In the genomic region with DNA sequence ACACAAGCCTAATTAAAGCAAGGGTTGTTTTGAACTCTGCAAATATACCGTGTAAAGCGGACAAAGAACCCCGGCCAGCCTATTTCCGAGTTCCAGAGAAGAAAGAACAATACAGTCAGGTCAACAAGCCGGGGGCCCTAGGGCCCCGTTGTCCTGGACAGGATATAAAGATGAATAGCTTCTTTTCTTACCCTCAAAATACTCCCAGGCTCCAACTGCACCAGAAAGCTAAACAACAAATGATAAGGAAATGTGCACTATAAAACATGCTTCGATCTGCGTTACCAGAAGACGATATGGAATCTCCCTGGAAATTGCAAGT, we compare ENCODE assay signal across 10 mouse cellular contexts. TPM values are rescaled to one million over a fixed set of nuclear protein-coding genes. Genes with fewer than 3 reads are reported as not detected.
DNase-seq lines count a peak whose midpoint lies in the region; ATAC-seq and TF ChIP-seq lines count a peak whose summit lies in the region.
"Had no signal": no experiment of that assay in that cellular context is flagged by ENCODE, and none has a peak within 500 bp of the region (broad histone marks: within the 10 kb centered on the region; RNA-seq: fewer than 3 reads in every experiment).

No protein-coding gene starts in this region.

- 0 out of 2 replicates have a peak, but pooled peaks cover 7% of the 10 kb centered on the region for H3K4me1 ChIP-seq in kidney, embryonic 16.5 days (ENCODE audit: insufficient read depth, low read length)
- H3K4me1 ChIP-seq in midbrain, postnatal 0 days (ENCODE audit: insufficient read depth, low read length), result no peaks in the 10 kb centered on the region

- no peak for DNase-seq in layer of hippocampus, adult 2 months (ENCODE audit: low spot score in 2 of 2)
- no peak for DNase-seq in layer of hippocampus, adult 9-11 months
- no peak for DNase-seq in midbrain, postnatal 0 days (ENCODE audit: low spot score)
- no peak for DNase-seq in adrenal gland, postnatal 4 days (ENCODE audit: low spot score in 2 of 2)
- DNase-seq in thymus, postnatal 10 days (ENCODE audit: low spot score in 2 of 2), result no peak
- no peak for DNase-seq in thymus, postnatal 25 days
- DNase-seq: cerebellum, adult 9-10 months had no signal

- no peaks in the 10 kb centered on the region for H3K27me3 ChIP-seq in kidney, embryonic 16.5 days (ENCODE audit: insufficient read depth, low read length)
- no peaks in the 10 kb centered on the region for H3K27me3 ChIP-seq in midbrain, postnatal 0 days (ENCODE audit: insufficient read depth, low read length)

- TF ChIP-seq CTCF in layer of hippocampus, adult 2 months (conservative IDR thresholded peaks at IDR 0.05), result no peak
- TF ChIP-seq CTCF in midbrain, postnatal 0 days (IDR thresholded peaks at IDR 0.05), result no peak

- peak overlapping the region; percentile 57 for H3K4me2 ChIP-seq in kidney, embryonic 16.5 days (replicated peaks; ENCODE audit: low read depth, low read length)
- H3K4me2 ChIP-seq in midbrain, postnatal 0 days (ENCODE audit: low read depth, low read length, poor library complexity, severe bottlenecking), result no peak overlapping the region

- peak overlapping the region; percentile 35; the same call in 1 of the 2 replicates for H3K4me3 ChIP-seq in layer of hippocampus, adult 2 months
- peak overlapping the region; percentile 41 for H3K4me3 ChIP-seq in kidney, embryonic 16.5 days (ENCODE audit: low read length)
- H3K4me3 ChIP-seq in midbrain, postnatal 0 days (ENCODE audit: low read depth, low read length), result no peak overlapping the region

- 0 out of 2 replicates have a peak, but pooled peaks have one; percentile 22 for ATAC-seq in erythroid progenitor cell, adult 5-6 weeks (replicated peaks; ENCODE audit: low FRiP score, poor library complexity, severe bottlenecking)
- 0 out of 2 replicates have a peak, but pooled peaks have one; percentile 27 for ATAC-seq in kidney, embryonic 16.5 days (ENCODE audit: low FRiP score, low TSS enrichment)
- no peak for ATAC-seq in midbrain, postnatal 0 days (ENCODE audit: low FRiP score)

- no peaks in the 10 kb centered on the region for H3K36me3 ChIP-seq in kidney, embryonic 16.5 days (ENCODE audit: insufficient read depth, low read length)
- H3K36me3 ChIP-seq in midbrain, postnatal 0 days (ENCODE audit: insufficient read depth, low read length), result no peaks in the 10 kb centered on the region

- H3K27ac ChIP-seq in layer of hippocampus, adult 2 months, result peak overlapping the region; percentile 69; the same call in 1 of the 2 replicates
- peak overlapping the region; percentile 92 for H3K27ac ChIP-seq in kidney, embryonic 16.5 days (ENCODE audit: low read length)
- H3K27ac ChIP-seq in midbrain, postnatal 0 days (ENCODE audit: low read depth, low read length), result 0 out of 2 replicates have a peak overlapping the region, but pooled peaks have one; percentile 18

- H3K9me3 ChIP-seq in kidney, embryonic 16.5 days (ENCODE audit: low read length), result no peaks in the 10 kb centered on the region; the same call in 1 of the 2 replicates
- H3K9me3 ChIP-seq in midbrain, postnatal 0 days (ENCODE audit: low read length), result no peaks in the 10 kb centered on the region

- 0 out of 2 replicates have a peak overlapping the region, but pooled peaks have one; percentile 5 for H3K9ac ChIP-seq in kidney, embryonic 16.5 days (replicated peaks; ENCODE audit: low read length)
- H3K9ac ChIP-seq in midbrain, postnatal 0 days (replicated peaks; ENCODE audit: low read length, poor library complexity, severe bottlenecking), result no peak overlapping the region

- WGBS in kidney, embryonic 16.5 days, result 33% methylated on average over 9 of the region's 9 CpGs
- 41% methylated on average over 9 of the region's 9 CpGs for WGBS in midbrain, postnatal 0 days

RNA-seq across cellular contexts. Expression of gene Bex6, which starts 21.3 kb away (rescaled TPM):
- total RNA-seq in layer of hippocampus, adult 2 months (2021), result not detected
- total RNA-seq in erythroid progenitor cell, adult 5-6 weeks (2015; ENCODE audit: low replicate concordance), result 6.1 and 7.1 TPM in 2 replicates
- 3.2 TPM in 1 of 2 replicates, not detected in the other for total RNA-seq in erythroid progenitor cell, adult 5-6 weeks (2017; ENCODE audit: low replicate concordance)
- polyA plus RNA-seq in kidney, embryonic 16.5 days (2015; fragmentation: Nextera tagmentation; extraction: Ambion mirVana), result not detected in 2 replicates
- total RNA-seq in midbrain, postnatal 0 days (2014; rRNA removed), result not detected in 2 replicates
- polyA plus RNA-seq in midbrain, postnatal 0 days (2015; fragmentation: Nextera tagmentation; extraction: Ambion mirVana), result not detected in 2 replicates
- not detected for total RNA-seq in adrenal gland, postnatal 4 days (2021)
- total RNA-seq: heart, postnatal 10 days had no signal

RNA-seq across cellular contexts. Expression of gene Nrros, which starts 35.6 kb away (rescaled TPM):
- total RNA-seq in layer of hippocampus, adult 2 months (2021), result 10 to 100 TPM; 11.2 to 11.6 TPM
- total RNA-seq in erythroid progenitor cell, adult 5-6 weeks (2015; ENCODE audit: low replicate concordance), result 26.3 and 40.7 TPM in 2 replicates
- 8.7 and 11.8 TPM in 2 replicates for total RNA-seq in erythroid progenitor cell, adult 5-6 weeks (2017; ENCODE audit: low replicate concordance)
- polyA plus RNA-seq in kidney, embryonic 16.5 days (2015; fragmentation: Nextera tagmentation; extraction: Ambion mirVana), result 18.1 and 22.2 TPM in 2 replicates
- 9.9 and 11.3 TPM in 2 replicates for total RNA-seq in midbrain, postnatal 0 days (2014; rRNA removed)
- polyA plus RNA-seq in midbrain, postnatal 0 days (2015; fragmentation: Nextera tagmentation; extraction: Ambion mirVana), result 4.9 and 5.8 TPM in 2 replicates
- total RNA-seq in adrenal gland, postnatal 4 days (2021), result 10 to 100 TPM; 12.3 to 13.7 TPM

RNA-seq across cellular contexts. Expression of gene Fbxo45, which starts 46.0 kb away (rescaled TPM):
- 10 to 100 TPM; 46.4 to 47.8 TPM for total RNA-seq in layer of hippocampus, adult 2 months (2021)
- 14.1 and 15.9 TPM in 2 replicates for total RNA-seq in erythroid progenitor cell, adult 5-6 weeks (2015; ENCODE audit: low replicate concordance)
- total RNA-seq in erythroid progenitor cell, adult 5-6 weeks (2017; ENCODE audit: low replicate concordance), result 17.5 and 18.5 TPM in 2 replicates
- polyA plus RNA-seq in kidney, embryonic 16.5 days (2015; fragmentation: Nextera tagmentation; extraction: Ambion mirVana), result 5.0 and 5.2 TPM in 2 replicates
- total RNA-seq in midbrain, postnatal 0 days (2014; rRNA removed), result 29.9 and 39.6 TPM in 2 replicates
- polyA plus RNA-seq in midbrain, postnatal 0 days (2015; fragmentation: Nextera tagmentation; extraction: Ambion mirVana), result 15.0 and 16.6 TPM in 2 replicates
- total RNA-seq in adrenal gland, postnatal 4 days (2021), result 10 to 100 TPM; 26.9 to 27.3 TPM

RNA-seq across cellular contexts. Expression of gene Wdr53, which starts 46.1 kb away (rescaled TPM):
- total RNA-seq in layer of hippocampus, adult 2 months (2021), result 10 to 100 TPM; 11.8 to 13.0 TPM
- 3.2 TPM in 1 of 2 replicates, not detected in the other for total RNA-seq in erythroid progenitor cell, adult 5-6 weeks (2015; ENCODE audit: low replicate concordance)
- total RNA-seq in erythroid progenitor cell, adult 5-6 weeks (2017; ENCODE audit: low replicate concordance), result 7.9 and 16.9 TPM in 2 replicates
- polyA plus RNA-seq in kidney, embryonic 16.5 days (2015; fragmentation: Nextera tagmentation; extraction: Ambion mirVana), result 19.7 and 20.0 TPM in 2 replicates
- 11.6 and 12.4 TPM in 2 replicates for total RNA-seq in midbrain, postnatal 0 days (2014; rRNA removed)
- polyA plus RNA-seq in midbrain, postnatal 0 days (2015; fragmentation: Nextera tagmentation; extraction: Ambion mirVana), result 10.7 and 11.1 TPM in 2 replicates
- total RNA-seq in adrenal gland, postnatal 4 days (2021), result 10 to 100 TPM; 16.5 to 17.9 TPM

Comparison
In these comparisons a context has a peak if more than half of its experiments do, and no peak if none do; other contexts are left out.
1. H3K27ac ChIP-seq: peak in every context shown above with its lines; median percentile 92 in kidney, embryonic 16.5 days; 69 in layer of hippocampus, adult 2 months; 18 in midbrain, postnatal 0 days.